Mouse (Mus musculus): Measurements from ENCODE around the gene Pole3. TPM values are rescaled to one million over a fixed set of nuclear protein-coding genes. Genes with fewer than 3 reads are reported as not detected.
A peak's percentile ranks its signal among the peaks of the same experiment; 100 is the strongest.
"Not testable (repeated sequence)": the region's sequence is repeated elsewhere in the genome, so short reads cannot be mapped to it uniquely, and the experiment has no call there.

Pole3 gene
- total RNA-seq, 2 experiments from 2014 or later = 22.8 to 28.6 TPM

DNA sequence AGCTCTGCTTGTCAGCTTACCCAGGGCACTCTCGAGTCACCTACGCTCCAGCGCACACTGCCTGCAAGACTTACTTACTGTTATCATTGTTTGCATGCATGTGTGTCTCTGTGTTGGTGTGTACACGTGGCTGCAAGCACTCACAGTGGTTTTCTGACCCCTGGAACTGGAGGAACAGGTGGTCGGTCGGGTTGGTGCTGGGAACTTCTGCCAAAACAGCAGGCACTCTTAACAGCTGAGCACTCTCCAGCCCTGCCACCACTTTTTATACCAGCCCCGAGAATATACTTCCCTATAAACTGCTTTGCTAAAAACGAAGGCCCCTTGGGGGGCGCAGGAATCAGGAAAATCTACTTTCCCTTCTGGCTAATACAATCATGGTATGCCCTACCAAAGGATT is 30.6 kb downstream of the Pole3 start:
- ATAC-seq (ENCODE audit: poor library complexity, severe bottlenecking) = no peak

DNA sequence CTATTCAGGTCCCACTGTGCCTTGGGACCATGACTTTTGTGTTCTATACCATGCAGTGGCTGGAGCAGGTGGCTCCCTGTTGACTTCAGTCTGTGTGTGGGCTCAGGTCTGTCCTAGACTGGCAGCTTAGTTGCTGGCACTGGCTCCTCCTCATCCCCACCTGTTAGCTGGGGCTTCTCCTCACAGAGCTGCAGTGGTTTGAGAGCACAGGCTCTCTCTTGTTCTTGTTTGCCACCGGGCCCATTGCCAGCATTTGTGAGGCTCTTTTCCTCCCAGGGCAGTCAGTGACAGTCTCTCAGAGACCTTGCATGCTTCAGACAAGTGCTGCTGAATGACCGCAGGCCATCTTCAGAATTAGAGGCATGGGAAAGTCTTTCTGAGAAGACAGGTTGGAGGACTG is 32.2 kb downstream of the Pole3 start:
- ATAC-seq (ENCODE audit: poor library complexity, severe bottlenecking) = no peak

DNA sequence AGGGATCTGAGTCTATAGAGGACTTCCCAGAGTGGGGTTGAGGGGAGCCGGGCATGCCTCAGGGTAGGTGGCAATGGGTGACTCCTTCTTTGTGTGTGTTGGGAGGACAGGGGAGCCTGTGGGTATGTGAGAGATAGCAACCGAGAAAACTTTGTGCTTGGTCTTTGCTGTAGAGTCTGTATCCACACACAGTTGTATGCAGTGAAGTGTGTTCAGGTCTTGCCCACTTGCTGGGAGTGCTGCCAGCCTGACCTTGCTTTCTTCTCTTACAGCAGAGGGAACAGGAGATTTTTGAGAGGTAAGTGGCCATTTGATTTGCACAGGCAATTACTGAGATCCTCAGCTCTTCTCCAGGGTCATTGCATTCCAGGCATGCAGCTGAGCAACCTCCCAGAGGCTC is 37.0 kb downstream of the Pole3 start:
- ATAC-seq (ENCODE audit: poor library complexity, severe bottlenecking) = no peak

DNA sequence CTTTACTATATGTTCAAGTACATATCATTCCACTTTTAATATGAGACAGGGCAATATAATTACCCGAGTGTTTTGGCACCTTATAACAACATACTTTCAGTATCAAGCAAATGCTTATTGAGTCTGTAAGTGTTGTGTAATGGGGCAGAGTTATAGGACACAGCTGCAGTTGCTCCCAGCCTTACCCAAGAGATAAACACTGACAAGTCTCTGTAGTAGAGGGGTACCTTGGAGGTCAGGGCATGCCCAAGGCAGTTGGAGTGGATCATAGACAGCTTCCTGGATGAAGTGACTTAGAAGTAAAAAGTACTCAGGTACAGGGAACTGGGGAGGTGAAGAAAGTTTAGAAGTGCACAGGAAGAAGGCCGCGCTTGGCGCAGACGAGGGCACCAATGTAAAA is 37.7 kb downstream of the Pole3 start:
- ATAC-seq (ENCODE audit: poor library complexity, severe bottlenecking) = no peak

DNA sequence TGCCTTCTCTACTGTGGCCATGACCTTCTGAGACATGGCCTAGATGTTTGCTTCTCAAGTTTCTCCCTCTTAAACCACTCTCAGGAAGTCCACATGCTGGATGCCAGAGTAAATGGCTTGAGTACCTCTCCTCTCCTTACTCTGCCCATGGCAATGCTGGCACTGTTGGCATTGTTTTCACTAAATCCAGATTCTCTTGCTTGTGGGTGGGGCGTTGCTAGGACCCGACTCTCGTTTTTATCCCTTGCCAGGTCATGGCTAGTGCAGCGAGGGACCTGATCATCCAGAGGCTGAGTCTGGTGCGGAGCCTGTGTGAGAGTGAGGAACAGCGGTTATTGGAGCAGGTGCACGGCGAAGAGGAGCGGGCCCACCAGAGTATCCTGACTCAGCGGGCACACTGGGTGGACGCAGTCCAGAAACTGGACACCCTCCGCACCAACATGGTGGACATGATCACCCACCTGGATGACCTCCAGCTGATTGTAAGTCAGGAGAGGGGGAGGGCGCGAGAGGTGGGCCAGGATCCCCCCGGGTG is 38.6 kb downstream of the Pole3 start:
- no peak for ATAC-seq (ENCODE audit: poor library complexity, severe bottlenecking)

DNA sequence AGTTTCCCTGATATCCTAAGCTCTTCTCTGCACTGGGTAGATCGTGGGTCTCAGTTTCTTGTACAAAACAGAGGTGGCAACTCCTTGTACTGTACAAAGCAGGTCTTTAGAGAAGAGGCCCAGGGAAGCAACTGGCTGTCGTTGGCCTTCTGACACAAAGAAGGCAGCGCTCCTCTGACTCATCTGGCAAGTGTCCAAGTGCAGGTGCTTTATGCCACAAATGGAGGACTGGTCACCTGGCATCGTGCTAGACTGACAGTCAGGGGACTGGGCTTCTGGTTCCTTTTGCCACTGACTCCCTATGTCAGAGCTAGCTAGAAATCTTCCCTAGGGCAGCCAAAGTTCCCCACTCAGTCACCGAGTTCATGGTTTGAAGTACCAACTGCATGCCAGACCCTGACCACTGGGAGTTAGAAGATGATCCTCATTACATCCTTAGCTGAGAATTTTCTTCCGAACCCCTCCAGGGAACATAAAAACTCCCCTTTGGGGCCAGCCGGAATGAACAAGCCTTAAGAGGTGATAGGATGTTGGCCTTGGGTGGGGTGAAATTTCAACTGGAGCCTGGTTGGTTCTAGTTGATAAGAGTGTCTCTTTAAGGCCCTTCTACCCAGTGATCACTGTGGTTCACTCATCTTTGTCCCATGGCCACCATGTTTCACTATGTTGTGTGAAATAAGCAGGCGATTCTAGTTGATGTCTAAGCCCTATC is 39.3 kb downstream of the Pole3 start:
- no peak for ATAC-seq (ENCODE audit: poor library complexity, severe bottlenecking)

DNA sequence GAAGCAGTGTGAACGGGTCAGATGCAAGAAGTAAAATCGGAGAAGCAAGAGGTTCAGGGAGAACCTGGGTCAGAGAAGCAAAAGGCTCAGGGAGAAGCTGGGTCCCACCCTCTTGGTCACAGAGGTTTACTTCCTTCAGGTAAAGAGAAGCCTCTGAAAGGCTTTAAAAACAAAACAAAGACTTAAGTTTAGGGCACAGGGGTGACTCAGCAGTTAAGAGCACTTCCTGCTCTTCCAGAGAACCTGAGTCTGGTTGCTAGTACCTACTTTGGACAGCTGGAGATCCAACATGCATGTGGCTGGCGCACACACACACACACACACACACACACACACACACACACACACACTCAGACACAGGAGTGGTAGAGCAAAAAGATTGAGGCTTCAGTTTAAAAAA is 39.9 kb downstream of the Pole3 start:
- no peak for ATAC-seq (ENCODE audit: poor library complexity, severe bottlenecking)

DNA sequence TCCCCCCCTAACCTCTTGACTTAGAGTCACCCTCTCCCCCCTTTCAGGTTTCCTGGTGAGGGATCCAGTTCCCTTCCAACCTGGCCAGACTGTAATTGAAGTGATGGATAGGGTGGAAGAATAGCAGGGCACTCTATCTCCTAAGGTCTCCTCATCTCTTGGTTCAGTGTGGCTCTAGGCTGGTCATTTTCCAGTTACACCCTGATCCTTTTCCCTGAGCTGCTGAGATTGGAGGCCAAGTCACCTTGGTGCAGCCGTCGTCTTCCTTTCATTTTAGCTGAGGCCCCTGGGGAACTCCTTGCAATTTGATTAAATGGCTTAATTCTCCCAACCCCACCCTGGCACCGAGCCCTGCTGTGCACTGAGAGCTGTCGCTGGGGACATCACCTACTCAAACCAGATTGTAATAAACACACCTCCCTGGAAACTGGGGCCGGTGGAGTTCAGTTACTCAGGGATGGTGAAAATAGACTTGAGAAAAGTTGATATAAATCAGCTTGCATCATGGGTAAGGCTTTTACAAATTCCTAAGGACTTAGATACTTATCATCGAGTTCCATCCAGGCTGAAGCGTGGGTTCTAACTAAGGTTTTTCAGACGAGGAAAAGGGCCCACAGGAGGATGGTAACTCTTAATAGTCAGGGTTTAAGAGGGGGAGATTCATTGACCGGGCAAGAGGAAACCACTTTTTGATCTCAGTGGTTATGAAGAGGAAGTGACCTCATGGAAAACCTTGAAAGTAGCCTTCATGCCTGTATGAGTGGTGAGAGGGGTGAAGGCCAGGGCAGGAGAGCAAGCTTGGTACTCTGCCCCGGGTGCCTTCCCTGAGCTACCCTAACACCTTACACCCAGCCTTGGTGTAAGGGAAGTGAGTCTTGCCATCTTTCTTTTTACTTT is 43.9 kb downstream of the Pole3 start:
- peak; percentile 77 for ATAC-seq (ENCODE audit: poor library complexity, severe bottlenecking)

DNA sequence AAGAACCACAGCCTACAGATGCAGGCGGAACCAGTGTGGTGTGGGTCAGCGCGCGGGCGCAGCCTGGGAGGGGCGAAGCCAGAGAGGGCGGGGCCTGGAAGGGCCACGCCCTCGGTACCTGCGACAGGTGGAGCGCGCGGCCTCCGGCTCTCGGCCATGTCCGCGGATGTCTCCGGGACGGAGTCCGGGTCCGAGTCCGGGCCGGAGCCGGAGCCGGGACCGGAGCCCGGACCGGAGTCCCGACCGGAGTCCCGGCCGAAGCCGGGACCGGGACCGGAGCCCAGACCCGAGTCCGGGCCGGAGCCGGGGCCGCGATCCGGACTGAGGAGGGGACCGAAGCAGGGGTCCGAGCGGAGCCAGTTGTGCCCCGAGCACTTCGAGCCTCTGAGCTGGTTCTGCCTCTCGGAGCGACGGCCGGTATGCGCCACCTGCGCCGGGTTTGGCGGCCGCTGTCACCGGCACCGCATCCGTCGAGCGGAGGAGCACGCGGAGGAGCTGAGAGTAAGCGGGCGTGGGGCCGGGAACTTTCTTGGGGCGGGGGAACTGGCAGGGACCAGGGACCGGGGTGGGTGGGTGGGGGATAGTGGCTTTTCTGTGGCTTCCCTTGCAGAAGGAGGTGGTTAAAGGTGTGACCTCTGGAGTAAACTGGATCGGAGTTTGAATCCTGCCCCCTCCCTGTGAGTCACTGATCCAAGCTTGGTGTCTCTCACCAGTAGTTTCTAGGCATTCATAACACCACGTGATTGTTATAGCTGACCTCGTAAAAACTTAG is 44.7 kb downstream of the Pole3 start, which contains the start of gene Bspry:
TSS of gene Bspry (plus strand) at position 117 of the 772 bp plus-strand sequence.
- peak; percentile 63 for ATAC-seq (ENCODE audit: poor library complexity, severe bottlenecking)

DNA sequence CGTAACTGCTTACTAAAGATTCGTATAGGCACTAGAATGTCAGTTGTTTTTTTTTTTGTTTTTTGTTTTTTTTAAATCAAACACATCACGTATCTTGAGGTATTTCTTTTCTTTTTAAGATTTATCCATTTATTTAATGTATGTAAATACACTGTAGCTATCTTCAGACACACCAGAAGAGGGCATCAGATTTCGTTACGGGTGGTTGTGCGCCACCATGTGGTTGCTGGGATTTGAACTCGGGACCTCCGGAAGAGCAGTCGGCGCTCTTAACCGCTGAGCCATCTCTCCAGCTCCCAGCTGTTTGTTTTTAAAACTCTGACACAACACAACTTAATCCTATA is 45.3 kb downstream of the Pole3 start:
- ATAC-seq (ENCODE audit: poor library complexity, severe bottlenecking) = not testable (repeated sequence)

DNA sequence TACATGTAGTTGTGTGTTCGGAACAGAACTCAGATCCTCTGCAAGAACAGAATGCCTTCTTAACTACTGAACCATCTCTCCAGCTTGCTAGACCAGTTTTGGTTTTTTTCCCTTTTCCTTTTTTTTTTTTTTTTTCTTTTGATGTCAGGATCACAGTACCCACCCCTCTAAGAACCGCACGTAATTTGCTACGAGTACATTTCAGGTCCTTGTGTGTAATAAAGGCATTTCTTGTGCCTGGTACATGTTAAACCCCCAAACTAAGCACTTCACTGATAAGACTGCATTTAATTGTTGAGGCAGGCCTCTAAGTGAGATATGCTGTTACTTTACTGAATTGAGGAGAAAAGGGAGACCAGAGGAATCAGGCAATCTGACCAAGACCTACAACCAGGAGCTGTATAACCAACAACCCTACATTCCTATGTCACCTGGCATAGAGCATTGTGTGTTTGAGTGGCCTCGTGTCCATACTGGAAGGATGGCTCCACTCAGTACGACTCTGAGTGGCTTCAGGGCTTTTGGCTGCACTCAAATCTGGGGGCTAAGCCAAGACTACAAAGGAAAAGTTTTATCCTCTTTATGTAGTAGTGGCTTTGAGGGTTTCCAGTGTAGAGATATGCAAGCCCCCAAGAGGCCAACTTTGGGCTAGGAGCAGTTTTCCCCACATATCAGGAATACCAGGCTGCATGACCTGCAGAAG is 47.2 kb downstream of the Pole3 start:
- no peak for ATAC-seq (ENCODE audit: poor library complexity, severe bottlenecking)

DNA sequence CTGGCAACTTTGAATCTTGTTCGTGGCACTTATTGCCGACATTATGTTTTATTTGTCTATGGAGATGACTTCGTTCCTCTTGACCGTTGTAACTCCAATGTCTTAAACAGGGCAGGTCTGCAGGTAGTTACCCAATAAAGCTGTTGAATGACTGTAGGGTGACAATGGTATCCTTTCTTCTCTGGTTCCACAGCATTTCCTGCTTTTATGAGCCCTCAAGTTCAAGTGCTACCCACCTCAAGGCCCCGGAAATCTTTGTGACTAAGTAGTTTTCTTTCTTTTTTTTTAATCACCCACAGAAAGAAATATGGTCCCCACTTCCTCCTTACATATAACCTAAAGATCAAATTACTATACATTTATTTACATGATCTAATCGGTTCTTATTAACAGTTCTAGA is 49.1 kb downstream of the Pole3 start:
- no peak for ATAC-seq (ENCODE audit: poor library complexity, severe bottlenecking)

DNA sequence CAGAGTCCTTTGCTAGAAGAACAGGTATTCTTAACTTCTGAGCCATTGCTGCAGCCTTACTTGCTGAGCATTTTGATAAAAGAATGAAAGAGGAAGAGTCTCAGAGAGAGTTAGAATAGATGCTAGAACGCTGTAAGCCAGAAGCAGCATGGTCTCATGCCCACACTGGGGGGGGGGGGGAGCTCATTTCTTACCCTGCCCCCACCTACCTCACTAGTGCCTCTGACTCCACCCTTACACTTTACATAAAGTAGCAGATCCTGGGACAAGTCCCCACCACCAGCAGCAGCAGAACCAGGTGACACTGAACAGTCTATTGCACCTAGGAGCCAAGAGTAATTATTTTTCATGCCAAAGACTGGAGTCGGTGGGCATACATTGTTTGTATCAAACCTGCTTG is 49.7 kb downstream of the Pole3 start:
- no peak for ATAC-seq (ENCODE audit: poor library complexity, severe bottlenecking)

Other genes starting within 250 kb of the Pole3 start
- gene Fkbp15, start 164.5 kb downstream of the Pole3 start, total RNA-seq (2015) = 46.8 and 47.6 TPM in 2 replicates
- 110 and 118 TPM in 2 replicates for gene Fkbp15, start 164.5 kb downstream of the Pole3 start, total RNA-seq (2017)
- gene Slc31a1, start 164.3 kb downstream of the Pole3 start, total RNA-seq (2015) = 23.2 and 26.1 TPM in 2 replicates
- gene Slc31a1, start 164.3 kb downstream of the Pole3 start, total RNA-seq (2017) = 20.7 and 25.3 TPM in 2 replicates
- gene Cdc26, start 116.4 kb downstream of the Pole3 start, total RNA-seq (2015) = 98.2 and 100 TPM in 2 replicates
- gene Cdc26, start 116.4 kb downstream of the Pole3 start, total RNA-seq (2017) = 71.7 and 85.0 TPM in 2 replicates
- gene Prpf4, start 116.3 kb downstream of the Pole3 start, total RNA-seq (2015) = 9.3 and 11.2 TPM in 2 replicates
- gene Prpf4, start 116.3 kb downstream of the Pole3 start, total RNA-seq (2017) = 9.2 and 11.2 TPM in 2 replicates
- gene Rnf183, start 89.8 kb downstream of the Pole3 start, total RNA-seq (2015) = not detected in 2 replicates
- gene Rnf183, start 89.8 kb downstream of the Pole3 start, total RNA-seq (2017) = not detected in 2 replicates
- not detected in 2 replicates for gene Wdr31, start 54.2 kb downstream of the Pole3 start, total RNA-seq (2015)
- gene Wdr31, start 54.2 kb downstream of the Pole3 start, total RNA-seq (2017) = not detected in 2 replicates
- 0.57 TPM in 1 of 2 replicates, not detected in the other for gene Bspry, start 45.0 kb downstream of the Pole3 start, total RNA-seq (2015)
- gene Bspry, start 45.0 kb downstream of the Pole3 start, total RNA-seq (2017) = 0.08 and 0.18 TPM in 2 replicates
- 0.14 TPM in 1 of 2 replicates, not detected in the other for gene Hdhd3, start 21.6 kb downstream of the Pole3 start, total RNA-seq (2015)
- not detected in 2 replicates for gene Hdhd3, start 21.6 kb downstream of the Pole3 start, total RNA-seq (2017)
- gene Alad, start 5.2 kb downstream of the Pole3 start, total RNA-seq (2015) = 12.5 and 16.9 TPM in 2 replicates
- 5.1 and 9.2 TPM in 2 replicates for gene Alad, start 5.2 kb downstream of the Pole3 start, total RNA-seq (2017)
- gene 4933430I17Rik, start 301 bp upstream of the Pole3 start, total RNA-seq (2015) = 0.31 TPM in 1 of 2 replicates, not detected in the other
- 0.26 TPM in 1 of 2 replicates, not detected in the other for gene 4933430I17Rik, start 301 bp upstream of the Pole3 start, total RNA-seq (2017)
- gene Rgs3, start 34.8 kb upstream of the Pole3 start, total RNA-seq (2015) = 45.0 and 51.3 TPM in 2 replicates
- 46.1 and 69.8 TPM in 2 replicates for gene Rgs3, start 34.8 kb upstream of the Pole3 start, total RNA-seq (2017)

Measured in megakaryocyte, adult 5-6 weeks (primary cell).